Mouse (Mus musculus): ENCODE measurements around the gene Dhdds. TPM values are rescaled to one million over a fixed set of nuclear protein-coding genes. Genes with fewer than 3 reads are reported as not detected.

The Dhdds gene
- polyA plus RNA-seq, 1 experiment, result 38.7 TPM

DNA sequence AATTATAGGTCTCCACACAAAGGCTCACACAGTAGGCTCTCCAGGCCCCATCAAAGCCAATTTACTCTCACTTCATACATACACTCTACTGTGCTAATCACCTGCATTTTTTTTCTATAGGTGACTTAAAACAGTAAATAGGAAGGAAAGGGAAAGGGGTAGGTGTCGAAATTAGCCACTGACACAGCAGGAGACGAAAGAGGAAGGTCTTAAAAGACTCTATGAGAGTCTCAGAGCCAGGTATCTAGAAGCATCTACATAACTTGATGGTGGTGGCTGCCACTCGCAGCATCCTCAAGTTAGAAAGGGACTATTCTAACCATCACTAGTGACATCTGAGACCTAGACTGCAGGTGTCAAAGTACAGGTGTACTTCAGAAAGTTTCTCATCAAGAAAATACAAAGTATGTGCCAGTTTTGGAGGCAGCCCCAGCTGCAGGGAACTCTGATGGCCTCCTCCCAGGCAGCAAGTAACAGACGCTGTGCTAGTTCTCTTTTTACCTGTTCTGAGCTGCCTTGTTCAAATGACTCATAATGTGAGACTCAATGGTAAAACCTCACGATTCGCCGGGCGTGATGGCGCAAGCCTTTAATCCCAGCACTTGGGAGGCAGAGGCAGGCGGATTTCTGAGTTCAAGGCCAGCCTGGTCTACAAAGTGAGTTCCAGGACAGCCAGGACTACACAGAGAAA is 22.6 kb downstream of the Dhdds start:
- Histone ChIP-seq H3K4me1 (ENCODE audit: control insufficient read depth, insufficient read depth, low read length) (no peaks in the 10 kb centered on the region), H3K27ac (ENCODE audit: insufficient read depth, low read depth, low read length) (no peak overlapping the region), H3K4me3 (ENCODE audit: insufficient read depth, low read length) (no peak overlapping the region)
- TF ChIP-seq POLR2A (IDR thresholded peaks at IDR 0.05; ENCODE audit: borderline replicate concordance, low read depth, low read length) (no peak), CTCF (IDR thresholded peaks at IDR 0.05; ENCODE audit: low read depth, low read length) (no peak)

DNA sequence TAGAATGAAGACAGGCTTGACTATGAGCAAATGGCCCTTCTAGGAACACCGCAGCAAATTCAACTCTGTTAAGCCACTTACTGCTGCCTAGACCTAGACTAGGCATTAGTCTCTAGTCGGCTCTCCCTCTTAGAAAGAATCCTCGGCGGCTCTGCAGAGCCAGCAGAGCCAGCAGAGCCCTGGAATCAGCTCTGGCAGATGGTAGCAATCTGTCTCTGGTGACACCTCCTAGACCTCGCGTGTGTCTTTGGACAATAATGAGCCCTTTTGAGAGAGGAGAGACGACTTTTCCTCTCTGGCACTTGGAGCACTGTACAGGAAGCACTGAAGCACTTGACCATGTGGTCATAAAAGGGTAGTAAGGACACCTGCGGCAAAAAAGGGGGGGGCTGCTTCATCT is 29.0 kb downstream of the Dhdds start:
- no peak for TF ChIP-seq CTCF (IDR thresholded peaks at IDR 0.05; ENCODE audit: low read depth, low read length)
- no peak for TF ChIP-seq POLR2A (IDR thresholded peaks at IDR 0.05; ENCODE audit: borderline replicate concordance, low read depth, low read length)
- Histone ChIP-seq H3K27ac (ENCODE audit: insufficient read depth, low read depth, low read length) (no peak overlapping the region), H3K4me1 (ENCODE audit: control insufficient read depth, insufficient read depth, low read length) (0 out of 2 replicates have a peak, but pooled peaks cover 2% of the 10 kb centered on the region), H3K4me3 (ENCODE audit: insufficient read depth, low read length) (no peak overlapping the region)

DNA sequence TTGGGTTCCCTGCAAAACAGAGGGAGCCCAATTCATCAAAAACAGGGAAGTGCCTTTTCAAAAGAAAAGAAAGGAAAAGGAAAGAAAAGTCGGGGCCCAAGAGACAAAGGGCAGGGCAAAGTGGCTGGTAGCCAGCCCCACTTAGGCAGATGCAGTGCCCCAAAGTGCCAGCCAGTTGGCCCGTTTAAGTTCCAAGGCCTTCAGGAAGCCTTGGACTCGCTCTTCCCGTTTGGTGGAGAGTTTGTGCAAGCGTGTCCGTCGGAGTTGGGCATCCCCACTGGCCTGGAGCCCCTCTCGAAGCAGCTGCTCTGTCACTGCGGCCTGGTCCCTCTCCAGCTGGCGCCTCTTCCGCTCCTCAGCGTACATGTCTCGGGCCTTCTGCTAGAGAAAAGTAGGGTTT is 29.8 kb downstream of the Dhdds start:
- peaks cover 5% of the 10 kb centered on the region; the same call in 1 of the 2 replicates for H3K4me1 ChIP-seq (ENCODE audit: control insufficient read depth, insufficient read depth, low read length)
- no peak overlapping the region for H3K27ac ChIP-seq (ENCODE audit: insufficient read depth, low read depth, low read length)
- no peak overlapping the region for H3K4me3 ChIP-seq (ENCODE audit: insufficient read depth, low read length)
- TF ChIP-seq POLR2A (IDR thresholded peaks at IDR 0.05; ENCODE audit: borderline replicate concordance, low read depth, low read length), result no peak
- no peak for TF ChIP-seq CTCF (IDR thresholded peaks at IDR 0.05; ENCODE audit: low read depth, low read length)

DNA sequence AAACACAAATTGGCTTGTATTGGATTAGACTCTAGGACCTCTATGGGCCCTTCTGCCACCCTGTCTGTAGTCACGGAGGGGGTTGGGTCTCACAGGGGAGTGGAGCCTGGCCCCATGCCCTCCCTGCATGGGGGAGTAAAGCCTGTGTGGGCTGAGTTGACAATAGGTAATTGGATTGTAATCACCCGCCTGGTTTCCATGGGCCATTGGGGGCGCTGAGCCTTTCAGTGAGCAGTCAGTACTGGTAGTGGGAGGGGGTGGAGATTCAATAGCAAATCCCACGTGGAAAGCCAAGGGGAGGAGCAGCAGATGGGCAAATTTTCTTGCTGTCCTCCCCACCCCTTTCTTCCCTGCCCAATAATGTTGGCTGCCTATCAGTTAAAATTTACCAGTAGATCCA is 30.5 kb downstream of the Dhdds start:
- Histone ChIP-seq H3K27ac (ENCODE audit: insufficient read depth, low read depth, low read length) (no peak overlapping the region), H3K4me3 (ENCODE audit: insufficient read depth, low read length) (no peak overlapping the region), H3K4me1 (ENCODE audit: control insufficient read depth, insufficient read depth, low read length) (peaks cover 5% of the 10 kb centered on the region; the same call in 1 of the 2 replicates)
- no peak for TF ChIP-seq POLR2A (IDR thresholded peaks at IDR 0.05; ENCODE audit: borderline replicate concordance, low read depth, low read length)
- TF ChIP-seq CTCF (IDR thresholded peaks at IDR 0.05; ENCODE audit: low read depth, low read length), result no peak

DNA sequence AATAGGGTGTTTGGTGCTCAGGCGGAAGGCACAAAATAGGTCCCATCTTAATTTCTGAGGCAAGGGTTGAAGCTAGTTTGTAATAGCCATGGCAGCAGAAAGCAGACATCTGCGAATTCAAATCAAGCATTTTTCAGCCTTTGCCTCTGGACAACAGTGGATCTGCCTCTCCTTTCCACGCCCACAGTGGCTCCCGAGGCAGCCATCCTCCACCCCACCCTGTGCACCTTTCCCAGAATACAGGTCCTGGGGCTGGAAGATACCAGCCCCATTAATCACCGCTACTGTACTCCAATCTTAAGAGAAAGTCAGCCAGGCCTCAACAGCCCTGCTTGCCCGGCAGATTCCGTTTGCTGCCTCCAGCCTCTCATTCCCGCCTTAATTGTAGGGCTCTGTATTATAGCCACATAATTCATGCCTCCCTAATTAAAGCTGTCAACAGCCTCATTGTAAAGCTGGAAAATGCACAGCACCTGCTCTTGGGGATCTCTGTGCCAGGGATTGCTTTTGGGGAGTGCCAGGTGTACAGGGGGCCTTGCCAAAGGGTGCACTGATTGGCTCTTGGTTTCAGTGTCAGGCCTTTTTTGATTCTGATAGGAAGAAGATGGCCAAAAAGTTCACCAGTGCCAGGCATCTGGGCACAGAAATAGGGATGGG is 31.5 kb downstream of the Dhdds start:
- Histone ChIP-seq H3K4me3 (ENCODE audit: insufficient read depth, low read length) (no peak overlapping the region), H3K4me1 (ENCODE audit: control insufficient read depth, insufficient read depth, low read length) (peaks cover 5% of the 10 kb centered on the region; the same call in 1 of the 2 replicates), H3K27ac (ENCODE audit: insufficient read depth, low read depth, low read length) (no peak overlapping the region)
- TF ChIP-seq CTCF (IDR thresholded peaks at IDR 0.05; ENCODE audit: low read depth, low read length), result no peak
- no peak for TF ChIP-seq POLR2A (IDR thresholded peaks at IDR 0.05; ENCODE audit: borderline replicate concordance, low read depth, low read length)

GRCm38 (mm10) chr4:133968150-133968921 is 32.4 kb downstream of the Dhdds start, which contains the start of gene Hmgn2:
Gene Hmgn2 (minus strand): TSS chr4:133968650.
- Histone ChIP-seq H3K27ac (ENCODE audit: insufficient read depth, low read depth, low read length) (peak within 1 kb of the TSS; percentile 94), H3K4me1 (ENCODE audit: control insufficient read depth, insufficient read depth, low read length) (peaks cover 5% of the 10 kb centered on the region; the same call in 1 of the 2 replicates), H3K4me3 (ENCODE audit: insufficient read depth, low read length) (peak within 1 kb of the TSS; percentile 82)
- TF ChIP-seq POLR2A (IDR thresholded peaks at IDR 0.05; ENCODE audit: borderline replicate concordance, low read depth, low read length), result no peak
- TF ChIP-seq CTCF (IDR thresholded peaks at IDR 0.05; ENCODE audit: low read depth, low read length), result no peak

DNA sequence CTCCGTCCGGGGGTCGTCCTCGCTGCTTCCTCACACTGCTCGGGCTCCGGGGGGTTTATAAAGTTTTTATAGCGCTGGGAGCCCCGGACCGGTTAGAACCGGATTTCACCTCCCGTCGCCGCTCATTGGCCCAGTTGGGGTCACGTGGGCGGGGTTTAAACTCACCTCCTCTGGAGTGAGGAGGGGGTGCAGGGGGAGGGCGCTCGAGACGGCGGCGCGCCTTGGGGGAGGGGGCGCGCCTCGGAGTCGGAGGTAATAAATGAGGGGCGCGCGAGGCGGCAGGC is 32.9 kb downstream of the Dhdds start:
- TF ChIP-seq POLR2A (IDR thresholded peaks at IDR 0.05; ENCODE audit: borderline replicate concordance, low read depth, low read length) (no peak), CTCF (IDR thresholded peaks at IDR 0.05; ENCODE audit: low read depth, low read length) (no peak)
- peaks cover 5% of the 10 kb centered on the region; the same call in 1 of the 2 replicates for H3K4me1 ChIP-seq (ENCODE audit: control insufficient read depth, insufficient read depth, low read length)
- H3K27ac ChIP-seq (ENCODE audit: insufficient read depth, low read depth, low read length), result peak overlapping the region; percentile 94

DNA sequence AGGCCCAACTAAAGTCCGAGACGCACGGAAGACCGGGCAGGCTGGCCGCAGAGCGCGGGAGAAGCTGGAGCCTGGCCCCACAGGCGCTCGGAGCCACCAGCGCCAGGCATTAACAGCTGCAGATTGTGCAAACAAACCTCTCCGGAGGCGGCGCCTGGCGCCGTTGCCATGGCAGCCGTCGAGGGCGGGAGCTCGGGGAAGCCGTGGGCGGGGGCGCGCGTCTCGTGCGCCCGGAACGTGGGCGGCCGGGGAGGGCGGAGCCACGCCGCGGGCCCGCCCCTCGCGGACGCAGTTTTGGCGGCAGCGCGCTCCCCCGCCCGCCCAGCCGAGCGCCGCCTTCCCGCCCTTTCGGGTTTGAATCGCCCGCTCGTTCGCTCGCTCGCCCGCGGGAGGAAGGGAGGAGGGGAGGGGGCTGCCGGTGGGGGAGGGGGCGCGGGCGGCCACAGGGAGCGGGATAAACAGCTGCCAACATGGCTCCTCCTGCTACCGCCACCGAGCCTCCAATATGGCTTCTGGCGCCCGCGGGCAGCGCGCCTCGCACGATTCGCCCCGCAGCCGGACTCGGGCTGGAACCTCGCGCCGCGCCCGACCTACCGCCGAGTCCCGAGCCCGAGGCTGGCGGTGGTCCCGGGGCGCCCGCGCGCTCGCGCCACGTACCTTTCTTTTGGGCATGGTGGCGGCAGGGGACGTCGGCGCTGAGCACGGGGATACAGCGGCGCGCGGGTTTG is 33.4 kb downstream of the Dhdds start:
- Histone ChIP-seq H3K4me3 (ENCODE audit: insufficient read depth, low read length) (peak overlapping the region; percentile 82), H3K27ac (ENCODE audit: insufficient read depth, low read depth, low read length) (peak overlapping the region; percentile 94), H3K4me1 (ENCODE audit: control insufficient read depth, insufficient read depth, low read length) (peaks cover 5% of the 10 kb centered on the region; the same call in 1 of the 2 replicates)
- TF ChIP-seq CTCF (IDR thresholded peaks at IDR 0.05; ENCODE audit: low read depth, low read length) (no peak), POLR2A (IDR thresholded peaks at IDR 0.05; ENCODE audit: borderline replicate concordance, low read depth, low read length) (no peak)

More for the DNA sequence above, 32.9 kb downstream of the Dhdds start:
- peak overlapping the region; percentile 82 for H3K4me3 ChIP-seq (ENCODE audit: insufficient read depth, low read length)

- TF ChIP-seq POLR2A (IDR thresholded peaks at IDR 0.05; ENCODE audit: borderline replicate concordance, low read depth, low read length), result no peak
- TF ChIP-seq CTCF (IDR thresholded peaks at IDR 0.05; ENCODE audit: low read depth, low read length), result no peak
- H3K27ac ChIP-seq (ENCODE audit: insufficient read depth, low read depth, low read length), result peak overlapping the region; percentile 38
- peak overlapping the region; percentile 73 for H3K4me3 ChIP-seq (ENCODE audit: insufficient read depth, low read length)
- H3K4me1 ChIP-seq (ENCODE audit: control insufficient read depth, insufficient read depth, low read length), result peaks cover 5% of the 10 kb centered on the region; the same call in 1 of the 2 replicates
Observed at GRCm38 (mm10) chr4:133966271-133966940, 34.3 kb downstream of the Dhdds start.

Measured in bone marrow macrophage, adult 2 months (primary cell).